Comparison of ENCODE assay signal across 29 mouse cellular contexts in genomic region chr2:75149036-75149435, GRCm38 (mm10).
"Had no signal": no experiment of that assay in that cellular context is flagged by ENCODE, and none has a peak within 500 bp of the region (broad histone marks: within the 10 kb centered on the region; RNA-seq: fewer than 3 reads in every experiment).

No protein-coding gene starts in this region.

- H3K4me2 ChIP-seq: hindbrain, embryonic 13.5 days; hindbrain, embryonic 15.5 days had no signal

- H3K27me3 ChIP-seq: hindbrain, embryonic 15.5 days; intestine, embryonic 15.5 days; kidney, embryonic 15.5 days had no signal

- H3K9me3 ChIP-seq: heart, embryonic 10.5 days; heart, embryonic 13.5 days; heart, embryonic 15.5 days; hindbrain, embryonic 10.5 days; hindbrain, embryonic 12.5 days; hindbrain, embryonic 13.5 days; hindbrain, embryonic 15.5 days; intestine, embryonic 15.5 days; kidney, embryonic 15.5 days had no signal

- ATAC-seq: hindbrain, embryonic 16.5 days; hindbrain, postnatal 0 days; inflammation-experienced regulatory T-cells, adult 6 months; intestine, embryonic 15.5 days; intestine, embryonic 16.5 days; intestine, postnatal 0 days had no signal

- H3K4me3 ChIP-seq: hindbrain, embryonic 12.5 days; hindbrain, embryonic 13.5 days; hindbrain, embryonic 15.5 days; layer of hippocampus, adult 2 months had no signal

- DNase-seq: heart, postnatal 10 days; heart, postnatal 14 days; heart, postnatal 36 days; heart, postnatal 4 days; kidney, adult 11 months; kidney, adult 8-10 months; kidney, adult 9 months; kidney, postnatal 10 days; kidney, postnatal 25 days; kidney, postnatal 4 days; layer of hippocampus, adult 9-11 months; layer of hippocampus, postnatal 36 days had no signal

- H3K4me1 ChIP-seq: hindbrain, embryonic 10.5 days; hindbrain, embryonic 12.5 days; hindbrain, embryonic 13.5 days; hindbrain, embryonic 15.5 days; intestine, embryonic 15.5 days had no signal

- H3K36me3 ChIP-seq: heart, embryonic 10.5 days; heart, embryonic 13.5 days; heart, embryonic 15.5 days; hindbrain, embryonic 10.5 days; hindbrain, embryonic 12.5 days; hindbrain, embryonic 13.5 days; hindbrain, embryonic 15.5 days; intestine, embryonic 15.5 days; kidney, embryonic 15.5 days had no signal

- H3K27ac ChIP-seq: heart, embryonic 10.5 days; heart, embryonic 13.5 days; heart, embryonic 15.5 days; hindbrain, embryonic 10.5 days; hindbrain, embryonic 12.5 days; hindbrain, embryonic 13.5 days; hindbrain, embryonic 14.5 days; hindbrain, embryonic 15.5 days; hindbrain, postnatal 0 days; intestine, embryonic 15.5 days; kidney, postnatal 0 days; layer of hippocampus, adult 2 months had no signal

- H3K9ac ChIP-seq: heart, embryonic 13.5 days; heart, embryonic 15.5 days; hindbrain, embryonic 12.5 days; hindbrain, embryonic 13.5 days; hindbrain, embryonic 14.5 days; hindbrain, embryonic 15.5 days; intestine, embryonic 15.5 days had no signal
